Comparison of ENCODE assay signal across 26 mouse cellular contexts in the genomic region with DNA sequence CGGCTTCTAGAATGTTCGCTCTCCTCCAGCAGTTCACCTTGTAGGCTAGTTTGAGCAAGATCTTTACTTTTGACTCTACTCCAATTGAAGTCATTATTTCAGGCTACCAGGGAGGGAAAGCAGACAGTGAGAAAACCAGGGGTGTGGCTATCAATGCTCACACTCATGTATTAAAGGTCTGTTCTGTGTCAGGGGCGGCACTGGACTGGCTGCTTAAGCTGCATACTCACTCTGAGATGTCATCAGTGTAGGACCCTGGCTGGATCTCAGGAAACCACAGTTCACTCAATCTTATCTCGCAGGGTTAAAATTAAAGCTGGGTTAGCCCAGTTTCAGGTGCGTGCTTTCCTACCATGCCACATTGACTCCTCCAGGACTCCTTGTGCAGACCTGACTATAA.
DNase-seq lines count a peak whose midpoint lies in the region; ATAC-seq lines count a peak whose summit lies in the region.
"Had no signal": no experiment of that assay in that cellular context is flagged by ENCODE, and none has a peak within 500 bp of the region (broad histone marks: within the 10 kb centered on the region; RNA-seq: fewer than 3 reads in every experiment).

No protein-coding gene starts in this region.

- no peak overlapping the region; the same call in 1 of the 2 replicates for H3K27ac ChIP-seq in heart, embryonic 12.5 days (ENCODE audit: poor library complexity, severe bottlenecking)
- no peak overlapping the region for H3K27ac ChIP-seq in heart, embryonic 14.5 days (replicated peaks in 1 of 2; ENCODE audit: control insufficient read depth in 1 of 2, insufficient read depth in 1 of 2, low read depth in 2 of 2, low read length in 2 of 2)
- H3K27ac ChIP-seq in lung, embryonic 15.5 days: peak overlapping the region; percentile 57; the same call in 1 of the 2 replicates
- H3K27ac ChIP-seq: embryonic facial prominence, embryonic 10.5 days; embryonic facial prominence, embryonic 13.5 days; forebrain, embryonic 12.5 days; forebrain, embryonic 15.5 days; heart, embryonic 15.5 days; hindbrain, postnatal 0 days had no signal

- no peak for ATAC-seq in heart, embryonic 12.5 days (ENCODE audit: insufficient number of reproducible peaks, low FRiP score)
- peak; percentile 61; the same call in 1 of the 2 replicates for ATAC-seq in heart, embryonic 14.5 days (ENCODE audit: insufficient number of reproducible peaks, insufficient read depth, low FRiP score, low read depth)
- ATAC-seq in lung, embryonic 15.5 days (ENCODE audit: borderline replicate concordance, extremely low read depth, low FRiP score, low TSS enrichment): no peak
- ATAC-seq: activated CD4-positive, CD25-positive, alpha-beta regulatory T cell, adult 4 months; forebrain, embryonic 15.5 days; hindbrain, postnatal 0 days; inflammation-experienced regulatory T-cells, adult 6 months; intestine, embryonic 16.5 days had no signal

- H3K9me3 ChIP-seq in heart, embryonic 12.5 days (replicated peaks): 0 out of 2 replicates have a peak, but pooled peaks cover 2% of the 10 kb centered on the region
- H3K9me3 ChIP-seq in heart, embryonic 14.5 days (ENCODE audit: control insufficient read depth, low read length): 0 out of 2 replicates have a peak, but pooled peaks cover 5% of the 10 kb centered on the region
- H3K9me3 ChIP-seq in lung, embryonic 15.5 days: no peaks in the 10 kb centered on the region; the same call in 1 of the 2 replicates
- H3K9me3 ChIP-seq: heart, embryonic 15.5 days had no signal

- H3K4me3 ChIP-seq in heart, embryonic 12.5 days: no peak overlapping the region
- no peak overlapping the region for H3K4me3 ChIP-seq in heart, embryonic 14.5 days (ENCODE audit: control insufficient read depth in 1 of 2, insufficient read depth in 1 of 2, low read depth in 1 of 2, low read length in 2 of 2)
- no peak overlapping the region for H3K4me3 ChIP-seq in lung, embryonic 15.5 days
- H3K4me3 ChIP-seq: embryonic facial prominence, embryonic 10.5 days; embryonic facial prominence, embryonic 13.5 days; erythroblast, embryonic 14.5 days; forebrain, embryonic 12.5 days; forebrain, embryonic 15.5 days; heart, embryonic 15.5 days had no signal

- no peak overlapping the region for H3K4me2 ChIP-seq in heart, embryonic 12.5 days
- no peak overlapping the region for H3K4me2 ChIP-seq in heart, embryonic 14.5 days (ENCODE audit: low read length)
- H3K4me2 ChIP-seq in lung, embryonic 15.5 days: no peak overlapping the region
- H3K4me2 ChIP-seq: embryonic facial prominence, embryonic 13.5 days; forebrain, embryonic 12.5 days; forebrain, embryonic 15.5 days; heart, embryonic 15.5 days; hindbrain, embryonic 14.5 days had no signal

- H3K4me1 ChIP-seq in heart, embryonic 12.5 days (replicated peaks): peaks cover 16% of the 10 kb centered on the region
- H3K4me1 ChIP-seq in heart, embryonic 14.5 days (ENCODE audit: control insufficient read depth in 2 of 2, insufficient read depth in 2 of 2, low read length in 2 of 2): peaks cover 6 to 7% of the 10 kb centered on the region in 2 experiments; a peak in 3 of 4 replicates
- H3K4me1 ChIP-seq in lung, embryonic 15.5 days: peaks cover 28% of the 10 kb centered on the region; the same call in 1 of the 2 replicates
- H3K4me1 ChIP-seq: forebrain, embryonic 12.5 days had no signal

- WGBS in heart, embryonic 12.5 days: 48% methylated on average over 5 of the region's 5 CpGs
- WGBS in heart, embryonic 14.5 days: 39% methylated on average over 5 of the region's 5 CpGs
- 82% methylated on average over 5 of the region's 5 CpGs for WGBS in lung, embryonic 15.5 days

- intact Hi-C loops in heart, postnatal 25 days (cut with DNase I): no loop called here

- H3K36me3 ChIP-seq in heart, embryonic 12.5 days: no peaks in the 10 kb centered on the region
- H3K36me3 ChIP-seq in heart, embryonic 14.5 days (ENCODE audit: control insufficient read depth, insufficient read depth, low read length): no peaks in the 10 kb centered on the region
- peaks cover 6% of the 10 kb centered on the region; the same call in 1 of the 2 replicates for H3K36me3 ChIP-seq in lung, embryonic 15.5 days
- H3K36me3 ChIP-seq: embryonic facial prominence, embryonic 10.5 days; forebrain, embryonic 12.5 days; forebrain, embryonic 15.5 days; heart, embryonic 15.5 days had no signal

- H3K27me3 ChIP-seq in heart, embryonic 12.5 days (replicated peaks): no peaks in the 10 kb centered on the region
- no peaks in the 10 kb centered on the region for H3K27me3 ChIP-seq in heart, embryonic 14.5 days (ENCODE audit: control insufficient read depth, insufficient read depth, low read length)
- H3K27me3 ChIP-seq in lung, embryonic 15.5 days: no peaks in the 10 kb centered on the region
- H3K27me3 ChIP-seq: embryonic facial prominence, embryonic 13.5 days; forebrain, embryonic 12.5 days; forebrain, embryonic 15.5 days; heart, embryonic 15.5 days had no signal

- peak; percentile 77 for DNase-seq in heart, adult 11 months
- no peak for DNase-seq in heart, postnatal 25 days (ENCODE audit: low spot score)
- no peak for DNase-seq in lung, postnatal 36 days
- DNase-seq: adrenal gland, adult 8-10 months; adrenal gland, postnatal 25 days; cerebellum, adult 11-12 months; cerebellum, adult 8-10 months; cerebellum, postnatal 10 days; cerebellum, postnatal 36 days; embryo, embryonic 11 days; gastrocnemius, postnatal 25 days; heart, postnatal 4 days had no signal

- no peak overlapping the region for H3K9ac ChIP-seq in heart, embryonic 12.5 days
- no peak overlapping the region for H3K9ac ChIP-seq in heart, embryonic 14.5 days (ENCODE audit: low read length)
- H3K9ac ChIP-seq in lung, embryonic 15.5 days: no peak overlapping the region
- H3K9ac ChIP-seq: embryonic facial prominence, embryonic 13.5 days; forebrain, embryonic 12.5 days; forebrain, embryonic 15.5 days; heart, embryonic 15.5 days; hindbrain, embryonic 14.5 days had no signal
